Mouse (Mus musculus) left cerebral cortex, postnatal 36 days (tissue): ENCODE data around the gene Lsm12. TPM values are rescaled to one million over a fixed set of nuclear protein-coding genes. Genes with fewer than 3 reads are reported as not detected.

Experiments used
- DNase-seq, 2 experiments: peaks; one replicate each; pipeline ENCODE4 v3.0.0; 2021 to 2022; ENCODE audit warnings: low spot score in 2 of 2, mixed read lengths in 1 of 2
- intact Hi-C: fragments of 180-260 bp; cut with DNase I; formaldehyde crosslinking; loops from one replicate; pipeline ENCODE4 v1.15.1; 2025
- total RNA-seq, 2 experiments: library from RNA; stranded (reverse); gene quantifications; 2 replicates each; pipeline ENCODE4 v1.2.3; 2021

Lsm12 gene
- total RNA-seq, 2 experiments from 2014 or later, result 58.0 to 58.7 TPM

DNA sequence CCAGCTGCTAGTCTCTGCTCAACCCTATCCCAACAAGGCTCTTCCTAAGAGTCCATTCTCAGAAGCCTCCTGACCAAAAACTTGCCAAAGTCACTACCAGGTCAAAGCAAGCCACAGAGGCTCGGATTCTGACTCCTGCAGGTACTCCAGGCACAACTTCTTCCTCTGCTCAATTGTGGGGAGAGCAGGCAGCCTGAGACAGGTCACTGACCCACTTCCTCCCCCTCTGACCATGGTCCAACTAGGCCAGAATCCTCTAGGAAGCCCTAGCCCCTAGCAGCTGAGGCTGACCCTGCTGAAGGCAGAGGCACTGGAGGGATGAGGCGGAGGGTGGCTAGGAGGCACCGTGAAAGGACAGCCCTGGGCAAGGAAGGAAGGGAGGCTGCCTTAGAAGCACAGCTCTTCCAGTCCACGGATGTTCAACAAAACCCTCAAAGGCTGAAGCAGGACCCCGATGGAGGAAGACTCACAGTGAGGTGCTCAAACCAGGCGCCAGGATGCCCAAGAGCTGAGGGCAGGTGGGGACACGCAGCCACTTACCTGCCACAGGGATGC, 32.9 kb upstream of the Lsm12 start:
- intact Hi-C loops, result loop anchor here (2.0 kb wide), 1 partner anchor 13 kb away; the partner anchor contains the start of gene Hdac5

DNA sequence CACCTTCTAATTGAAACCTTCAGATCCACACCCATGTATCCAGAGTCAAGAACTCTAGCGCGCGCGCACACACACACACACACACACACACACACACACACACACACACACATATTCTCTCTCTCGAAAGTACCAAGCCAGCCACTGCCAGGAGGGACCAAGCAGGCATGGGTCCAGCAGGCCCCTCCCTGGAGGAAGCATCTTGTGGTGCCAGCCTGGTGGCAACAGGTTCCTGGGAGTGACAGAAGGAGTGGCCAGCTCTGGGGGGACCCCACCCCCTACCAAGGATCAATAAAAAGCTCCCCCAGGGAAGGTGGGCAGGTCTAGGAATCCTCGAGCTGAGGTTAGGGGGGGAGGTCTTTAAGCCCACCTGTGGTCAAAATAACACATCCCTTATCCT, 32.3 kb upstream of the Lsm12 start:
- no peak for DNase-seq
- intact Hi-C loops, result loop anchor here (2.0 kb wide), 1 partner anchor 13 kb away; the partner anchor contains the start of gene Hdac5

More for the DNA sequence above, 32.9 kb upstream of the Lsm12 start:
- DNase-seq, result no peak

DNA sequence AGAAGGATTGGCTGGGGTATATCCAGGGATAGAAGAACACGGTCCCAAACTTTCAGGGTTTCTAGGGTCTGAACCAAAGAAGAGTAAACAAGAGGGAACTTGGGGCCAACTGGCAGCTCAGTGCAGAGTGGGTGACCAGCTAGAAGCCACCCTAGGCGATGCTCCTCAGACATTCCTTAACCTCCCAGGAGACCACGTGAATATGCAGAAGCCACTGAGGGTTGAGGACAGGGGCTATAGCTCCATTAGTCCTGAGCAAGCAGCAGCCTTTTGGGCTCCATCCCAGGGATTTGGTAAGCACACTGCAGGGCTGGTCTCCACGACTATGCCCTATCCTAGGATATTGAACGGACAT, 31.8 kb upstream of the Lsm12 start:
- DNase-seq, result no peak
- intact Hi-C loops, result loop anchor here (2.0 kb wide), 1 partner anchor 14 kb away; the partner anchor contains the start of gene Hdac5

DNA sequence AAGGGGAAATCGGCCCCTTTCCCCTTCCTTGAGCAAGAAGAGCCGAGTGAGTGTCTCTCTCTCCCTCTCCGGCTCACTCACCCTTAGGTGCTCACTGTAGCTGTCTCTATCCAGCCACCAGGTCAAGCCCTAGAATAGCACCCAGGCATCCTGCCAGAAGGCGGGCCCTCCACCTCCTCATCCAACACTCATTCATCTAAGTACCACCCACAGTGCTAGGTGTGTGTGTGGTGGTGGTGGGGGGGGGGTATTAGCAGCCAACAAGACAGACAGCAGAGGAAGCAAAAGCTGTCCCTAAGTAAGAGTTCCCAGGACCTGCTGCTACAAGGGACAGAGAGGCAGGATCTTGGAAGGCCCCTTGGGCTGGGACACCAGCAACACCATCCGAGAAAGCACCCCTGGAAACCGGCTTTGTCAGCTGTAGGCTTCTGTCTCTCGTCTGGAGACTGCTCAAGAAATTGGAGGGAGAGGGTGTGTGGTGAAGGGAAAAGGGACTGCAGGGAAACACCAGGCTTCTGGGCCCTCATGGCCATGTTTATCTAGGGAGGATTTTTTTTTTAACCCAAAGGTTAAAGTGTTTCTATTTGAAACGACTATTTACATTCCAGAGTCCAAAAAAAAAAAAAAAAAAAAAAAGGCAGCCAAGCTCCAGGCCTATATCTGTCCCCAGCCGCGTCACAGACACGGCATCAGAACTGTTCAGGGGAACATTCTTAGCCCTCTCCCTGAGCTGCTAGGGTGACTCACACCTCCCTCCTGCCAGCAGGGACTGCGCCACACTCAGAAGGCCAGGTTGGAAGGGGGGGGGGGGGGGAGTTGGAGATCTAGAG, 31.2 kb upstream of the Lsm12 start:
- intact Hi-C loops, result loop anchor here (2.0 kb wide), 1 partner anchor 15 kb away; the partner anchor contains the start of gene Hdac5
- peak in 1 of 2 experiments; percentile 65 for DNase-seq

DNA sequence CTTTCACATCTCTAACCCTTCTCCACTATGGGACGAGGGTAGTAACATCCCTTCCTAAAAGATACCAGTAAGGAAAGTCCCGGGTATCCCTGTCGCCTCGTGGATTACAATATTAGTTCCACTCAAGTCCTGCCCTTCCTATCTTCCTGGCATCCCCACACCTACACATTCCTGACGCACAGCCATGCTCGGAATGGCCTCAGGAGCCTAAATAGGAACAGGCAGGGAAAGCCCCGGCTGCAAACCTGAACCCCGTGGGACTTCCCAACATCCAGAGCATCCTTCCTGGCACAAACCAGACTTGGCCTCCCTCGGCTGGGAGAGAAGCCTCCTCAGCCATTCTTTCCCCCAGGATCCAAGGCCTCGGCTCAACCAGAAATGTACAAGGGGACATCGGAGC, 30.4 kb upstream of the Lsm12 start:
- DNase-seq, result no peak
- intact Hi-C loops, result no loop called here

DNA sequence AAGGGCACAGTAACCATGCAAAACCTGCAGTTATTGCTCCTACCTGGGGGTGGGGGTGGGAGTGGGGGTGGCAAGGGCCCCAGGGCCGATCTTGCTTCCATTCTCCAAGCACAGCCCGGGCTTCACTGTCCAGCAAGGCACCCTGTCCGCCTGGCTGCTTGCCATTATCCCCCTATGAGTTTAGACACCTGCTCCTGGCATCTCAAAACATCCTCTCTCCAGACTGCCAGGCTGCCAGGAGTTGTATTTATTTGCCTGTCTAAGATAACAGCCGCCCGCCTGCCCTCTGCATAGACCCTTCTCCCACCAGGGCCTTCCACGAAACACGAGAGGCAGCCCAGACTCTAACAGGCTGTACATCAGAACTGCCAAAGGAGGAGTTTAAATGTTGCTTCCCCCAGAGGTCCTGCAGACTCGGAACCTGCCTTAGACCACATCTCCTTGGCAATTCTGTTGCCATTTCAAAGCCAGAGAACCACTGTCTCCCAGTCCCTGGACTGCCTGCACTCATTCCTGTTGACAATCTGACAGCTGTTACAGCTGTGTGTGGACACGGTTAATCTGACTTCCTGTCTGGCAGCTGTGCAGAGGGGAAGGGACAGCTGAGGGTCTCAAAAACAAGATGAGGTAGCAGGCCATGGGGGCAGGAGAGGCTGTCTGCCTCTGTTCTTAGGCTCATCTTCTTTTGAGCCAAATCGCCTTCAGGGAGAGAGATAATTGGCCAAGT, 29.5 kb upstream of the Lsm12 start:
- DNase-seq, result no peak
- intact Hi-C loops, result no loop called here

DNA sequence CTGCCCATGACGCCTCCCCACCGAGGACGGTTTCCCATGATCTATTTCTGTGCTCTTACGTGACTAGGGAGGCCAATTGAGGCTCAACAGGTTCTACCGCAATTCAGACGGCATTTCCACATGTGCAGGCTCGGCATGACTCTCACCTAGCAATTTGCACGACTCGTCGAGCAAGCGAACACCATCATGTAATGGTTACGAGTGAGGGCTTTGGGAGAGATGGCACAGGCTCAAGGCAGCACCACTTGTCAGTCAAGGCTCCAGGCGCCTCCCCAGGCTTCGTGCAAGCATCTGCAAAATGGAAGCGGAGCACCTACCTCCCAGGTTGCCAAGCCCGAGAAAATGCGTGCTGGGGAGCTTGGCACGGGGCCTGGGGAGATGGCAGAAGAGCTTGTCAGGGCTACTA, 26.8 kb upstream of the Lsm12 start:
- intact Hi-C loops, result no loop called here
- no peak for DNase-seq

DNA sequence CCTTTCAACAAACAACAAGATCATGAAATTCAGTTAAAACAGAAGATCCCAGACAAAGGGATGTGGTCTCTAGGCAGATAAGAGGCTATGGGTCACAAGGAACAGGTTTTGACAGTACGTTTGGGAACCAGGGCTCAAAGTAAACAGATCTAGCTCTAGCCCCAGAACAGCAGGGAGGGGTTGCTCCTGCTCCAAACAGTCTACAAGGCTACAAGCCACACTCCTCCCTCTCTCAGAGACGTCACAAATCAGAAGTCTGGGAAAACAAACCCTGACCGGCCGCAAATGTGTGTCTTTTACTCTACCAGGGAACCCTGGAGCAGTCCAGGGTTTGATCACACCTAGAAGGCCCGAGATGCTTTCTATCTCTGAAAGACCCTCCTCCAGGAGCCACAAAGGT, 25.9 kb upstream of the Lsm12 start:
- intact Hi-C loops, result no loop called here
- DNase-seq, result no peak

DNA sequence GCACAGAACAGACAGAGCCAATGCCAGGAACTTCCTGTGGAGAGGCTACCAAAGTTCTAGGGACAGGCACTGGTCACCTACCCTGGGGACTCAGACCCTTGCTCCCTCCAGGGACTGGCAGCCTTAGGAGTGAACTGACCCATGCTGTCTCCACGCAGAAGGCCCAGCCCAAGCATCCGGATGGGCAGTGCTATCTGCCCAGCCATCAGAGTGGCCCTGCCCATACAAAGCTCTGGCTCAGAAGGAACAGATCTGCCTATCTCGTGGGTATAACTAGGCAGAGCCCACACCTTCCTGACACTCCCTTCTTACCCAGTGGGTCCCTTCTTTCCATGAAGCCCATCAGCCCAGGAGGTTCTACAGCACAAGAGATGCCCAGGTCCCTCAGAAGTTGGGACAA, 25.1 kb upstream of the Lsm12 start:
- intact Hi-C loops, result no loop called here
- DNase-seq, result no peak

DNA sequence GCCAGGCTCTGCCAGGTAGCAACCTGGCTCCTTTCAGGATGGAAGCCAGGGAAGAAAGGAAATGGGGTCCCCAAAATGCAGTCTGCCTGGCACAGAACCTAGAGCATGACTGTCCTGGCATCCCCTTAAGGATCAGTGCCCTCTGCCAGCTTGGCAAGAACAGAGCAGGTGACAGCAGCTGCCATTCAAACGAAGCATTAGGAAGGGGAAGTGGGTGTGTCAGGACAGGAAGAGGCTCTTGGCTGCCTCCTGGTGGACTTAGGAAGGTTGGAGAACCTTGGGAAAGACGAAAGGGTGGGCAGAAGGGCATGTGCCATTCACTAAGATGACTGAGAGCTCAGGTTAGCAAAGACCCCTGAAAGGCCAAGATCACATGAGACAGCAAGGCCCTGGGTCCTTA, 24.6 kb upstream of the Lsm12 start:
- DNase-seq, result no peak
- intact Hi-C loops, result no loop called here

DNA sequence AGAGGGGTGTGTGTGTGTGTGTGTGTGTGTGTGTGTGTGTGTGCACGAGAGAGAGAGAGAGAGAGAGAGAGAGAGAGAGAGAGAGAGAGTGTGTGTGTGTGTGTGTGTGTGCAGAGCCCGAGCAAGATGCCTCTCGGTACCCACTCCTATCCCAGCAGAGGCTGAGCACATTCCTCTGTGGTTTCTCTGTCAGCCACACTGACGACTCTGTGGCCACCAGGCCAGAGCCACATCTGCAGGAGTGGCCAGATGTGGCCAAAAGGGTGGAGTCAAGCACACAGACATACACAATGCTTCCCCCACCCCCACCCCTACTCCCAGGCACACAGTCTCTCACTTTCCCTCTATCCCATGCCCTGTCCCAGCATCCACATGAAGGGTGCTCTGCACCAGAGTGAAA, 23.8 kb upstream of the Lsm12 start:
- intact Hi-C loops, result no loop called here
- DNase-seq, result no peak

DNA sequence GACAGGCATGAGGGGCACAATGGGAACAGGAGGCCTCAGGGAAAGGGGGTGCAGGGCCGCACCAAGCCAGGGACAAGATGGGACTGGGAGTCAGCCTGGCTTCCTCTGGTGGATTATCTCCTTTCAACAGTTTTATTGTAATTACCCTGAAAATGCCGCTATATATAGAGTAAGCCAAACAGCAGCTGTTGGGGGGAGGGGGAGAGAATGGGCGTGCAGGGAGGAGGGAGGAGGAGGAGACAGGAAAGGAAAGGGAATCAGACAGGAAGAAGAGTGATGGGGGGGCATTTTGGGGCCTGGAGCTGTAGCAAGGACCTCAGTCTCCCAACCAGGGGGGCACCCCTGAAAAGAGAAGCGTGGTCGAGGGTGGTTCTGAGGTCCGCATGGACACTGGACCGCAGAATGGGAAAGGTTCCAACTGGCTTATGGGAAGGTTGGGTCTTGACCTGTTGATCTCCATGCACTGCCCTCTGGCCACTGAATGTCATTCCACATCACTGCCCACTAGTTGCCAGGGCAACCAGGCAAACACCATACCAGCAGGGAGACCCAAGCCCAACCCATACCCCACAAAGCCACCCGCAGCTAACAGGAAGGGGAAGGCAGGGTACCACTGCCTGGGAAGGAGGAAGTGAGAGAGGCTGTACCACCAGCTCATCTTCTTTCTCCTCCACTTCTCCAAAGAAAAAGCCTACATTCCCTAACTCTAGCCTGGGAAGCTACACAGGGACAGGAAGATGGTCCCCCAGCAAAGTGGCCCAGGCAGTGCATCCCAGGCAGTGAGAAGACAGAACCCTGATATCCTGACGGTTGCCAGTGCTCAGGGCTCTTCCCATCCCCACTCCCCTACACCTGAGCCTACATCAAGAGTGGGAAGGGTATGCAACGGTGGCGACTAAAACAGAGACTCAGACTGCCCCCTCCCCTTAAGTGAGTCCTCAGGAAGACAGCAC, 23.0 kb upstream of the Lsm12 start:
- intact Hi-C loops, result no loop called here
- no peak for DNase-seq

DNA sequence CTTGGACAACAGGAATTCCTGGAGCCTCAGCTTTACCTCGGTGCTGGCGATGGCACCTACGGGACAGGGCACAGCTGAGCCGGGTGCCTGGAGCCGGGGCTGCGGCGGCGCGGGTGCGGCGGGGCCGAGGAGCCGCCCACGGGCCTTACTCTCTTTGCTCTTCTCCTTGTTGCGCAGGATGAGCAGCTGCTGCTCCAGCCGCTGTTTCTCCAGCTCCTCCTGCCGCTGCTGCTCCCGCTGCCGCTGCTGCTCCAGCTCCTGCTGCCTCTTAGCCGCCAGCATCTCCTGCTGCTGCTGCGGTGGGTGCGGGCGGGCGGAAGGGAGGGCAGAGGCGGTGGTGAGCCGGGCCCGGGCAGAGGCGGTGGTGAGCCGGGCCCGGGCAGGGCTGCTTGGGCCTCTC, 21.4 kb upstream of the Lsm12 start:
- DNase-seq, result no peak
- intact Hi-C loops, result no loop called here

DNA sequence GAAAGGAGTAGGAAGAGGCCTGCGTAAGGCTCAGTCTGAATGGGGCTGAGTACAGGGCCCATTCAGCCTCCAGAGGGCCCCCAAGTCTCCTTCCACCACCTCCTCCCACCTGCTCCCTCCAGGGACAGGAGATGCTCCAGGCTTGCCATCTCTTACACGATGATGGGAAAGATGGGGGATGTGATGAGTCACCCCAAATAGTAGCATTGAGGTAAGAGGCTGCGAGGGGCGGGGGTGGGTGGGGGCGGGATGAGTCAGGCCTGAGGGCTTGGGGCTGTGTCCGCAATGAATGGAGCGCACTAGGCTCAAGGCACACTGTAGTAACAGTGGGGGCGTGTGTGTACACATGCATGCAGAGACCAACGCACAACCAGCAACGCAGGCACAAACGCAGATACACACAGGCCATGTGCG, 16.3 kb upstream of the Lsm12 start:
- intact Hi-C loops, result loop anchor here (5.0 kb wide), 2 partner anchors 41 to 231 kb away; partner anchors contain the start of gene Grn
- peak; percentile 65 to 70 for DNase-seq

DNA sequence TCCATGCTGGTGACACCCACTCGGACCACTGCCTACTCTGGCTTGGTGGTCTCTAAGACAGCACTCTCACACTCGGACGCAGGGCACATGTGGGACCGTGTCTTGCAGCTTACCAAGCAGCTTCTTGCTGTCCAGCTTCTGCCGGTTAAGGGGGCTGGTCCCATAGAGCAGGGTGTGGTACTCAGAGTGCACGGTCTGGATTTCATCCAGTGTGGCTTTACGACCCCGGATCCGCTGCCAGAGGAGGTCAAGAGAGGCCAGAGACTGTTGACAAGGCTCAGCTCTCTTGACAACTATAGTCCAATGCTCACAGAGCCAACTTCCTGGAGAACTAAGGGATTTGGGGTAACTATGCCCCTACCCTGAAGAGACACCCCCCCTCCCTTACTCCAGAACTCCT, 14.8 kb upstream of the Lsm12 start:
- no peak for DNase-seq
- intact Hi-C loops, result loop anchor here (5.0 kb wide), 2 partner anchors 42 to 232 kb away; partner anchors contain the start of gene Grn

DNA sequence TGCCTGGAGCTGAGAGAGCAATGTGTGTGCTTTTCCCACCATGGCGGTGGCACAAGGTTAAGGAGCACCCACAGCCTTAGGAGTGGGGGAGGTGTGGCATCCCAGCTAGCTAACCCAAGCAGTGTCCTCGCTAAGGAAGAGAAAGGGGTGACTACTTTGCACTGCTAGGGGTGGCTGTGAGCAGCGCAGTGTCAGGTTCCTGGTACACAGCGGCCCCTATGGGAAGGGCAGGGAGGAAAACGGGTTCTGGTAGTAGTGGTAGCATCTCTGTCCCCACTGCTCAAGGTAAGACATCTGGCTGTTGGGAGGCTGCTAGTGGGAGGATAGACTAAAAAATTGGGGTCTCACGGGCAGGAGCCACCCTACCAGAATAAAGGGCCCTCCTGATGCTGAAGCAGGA, 13.1 kb upstream of the Lsm12 start:
- intact Hi-C loops, result no loop called here
- no peak for DNase-seq

DNA sequence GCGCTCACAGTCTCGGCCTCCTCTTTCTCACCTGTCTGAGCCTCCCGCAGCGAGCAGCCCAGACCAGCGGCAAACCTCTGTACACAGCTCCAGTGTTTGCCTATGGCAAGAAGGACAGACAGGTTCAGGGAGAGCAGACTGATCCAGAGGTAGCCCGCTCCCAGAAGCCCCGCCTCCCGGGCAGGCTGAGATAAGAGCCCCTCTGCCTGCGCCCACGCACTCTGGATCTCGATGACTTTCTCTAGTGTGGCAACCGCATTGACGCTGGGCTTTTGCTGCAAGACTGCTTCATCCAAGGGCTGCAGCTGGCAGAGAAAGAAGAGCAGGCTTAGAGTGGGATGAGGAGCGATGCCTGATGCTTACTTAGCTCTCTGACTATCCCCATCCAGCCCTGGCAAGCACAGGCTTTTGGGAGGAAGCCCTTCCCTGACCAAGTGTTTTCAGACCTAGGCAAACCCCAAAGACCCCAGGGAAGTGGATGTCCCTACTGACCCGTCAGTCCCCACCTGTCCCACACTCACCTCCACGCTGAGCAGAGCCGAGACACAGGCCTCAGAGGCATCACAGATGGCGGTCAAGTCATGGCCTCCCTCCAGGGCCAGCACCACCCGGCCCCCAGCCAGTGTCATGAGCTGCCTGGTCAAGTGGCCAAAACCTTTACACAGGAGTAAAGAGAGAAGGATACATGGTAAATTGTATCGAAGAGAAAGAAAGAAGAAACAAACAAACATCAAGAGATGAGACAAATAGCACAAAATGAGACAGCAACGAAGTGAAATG, 11.1 kb upstream of the Lsm12 start:
- peak in 1 of 2 experiments; percentile 44 for DNase-seq
- intact Hi-C loops, result no loop called here

DNA sequence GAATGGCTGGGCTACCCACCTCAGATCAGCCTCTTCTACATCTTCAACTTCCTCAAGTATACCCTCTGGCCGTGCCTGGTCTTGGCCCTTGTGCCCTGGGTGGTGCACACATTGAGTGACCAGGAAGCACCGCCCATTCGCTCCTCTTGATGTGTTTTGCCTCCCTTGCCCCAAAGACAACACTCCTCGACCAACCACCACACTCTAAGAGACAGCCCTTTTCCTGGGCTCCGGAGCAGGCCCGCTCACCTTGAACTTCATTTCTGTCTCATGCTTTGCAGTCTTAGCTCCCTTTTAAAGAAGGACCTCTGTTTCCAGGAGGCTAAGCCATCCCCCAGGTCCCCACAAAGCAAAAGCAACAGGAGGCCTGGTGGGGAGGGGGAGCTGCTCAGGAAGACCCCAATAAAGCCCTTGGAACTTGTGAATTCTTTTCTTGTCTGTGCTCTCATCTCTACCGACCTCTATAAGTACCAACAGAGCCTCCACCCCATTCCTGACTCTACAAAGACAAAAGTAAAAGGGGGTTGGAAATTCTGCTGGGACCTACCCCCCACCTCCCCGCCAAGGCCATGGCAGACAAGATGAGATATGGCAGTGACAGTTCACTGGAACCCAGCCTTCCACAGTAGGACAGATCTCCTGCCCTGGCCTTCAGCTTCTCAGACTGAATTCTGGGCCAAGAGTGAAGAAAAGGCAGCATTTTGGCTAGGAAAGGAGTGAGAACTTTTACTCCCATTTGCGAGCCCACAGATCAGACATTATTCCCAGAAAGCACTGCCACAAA, 8.8 kb upstream of the Lsm12 start:
- intact Hi-C loops, result no loop called here

More for the DNA sequence above, 8.8 kb upstream of the Lsm12 start:
- no peak for DNase-seq
